Mouse (Mus musculus) heart, embryonic 14.5 days (tissue): ENCODE results near the gene Ssmem1. TPM values are rescaled to one million over a fixed set of nuclear protein-coding genes. Genes with fewer than 3 reads are reported as not detected.

Experiments
- ATAC-seq: fragments of 200-750 bp; cut with Nextera tagmentation; 2 replicates; pipeline ENCODE4 v1.8.0; 2017; ENCODE audit warnings: low read depth, moderate TSS enrichment; ENCODE audit not compliant: insufficient number of reproducible peaks, insufficient read depth, low FRiP score
- H3K27ac ChIP-seq, 2 experiments: fragments of 200-500 bp in 1 of 2; fragments of 300-500 bp in 1 of 2; sonication (generic) in 1 of 2; replicated peaks in 1 of 2; 2 replicates each; pipeline ENCODE4 v1.5.1; 2012 to 2014; ENCODE audit warnings: low read depth in 2 of 2, low read length in 2 of 2, control low read depth in 1 of 2, mild to moderate bottlenecking in 1 of 2, mixed read lengths in 1 of 2; ENCODE audit not compliant: control insufficient read depth in 1 of 2, insufficient read depth in 1 of 2
- H3K27me3 ChIP-seq: fragments of 300-500 bp; sonication (generic); 2 replicates; pipeline ENCODE4 v1.6.1; 2014; ENCODE audit warnings: mild to moderate bottlenecking, low read length, control low read depth; ENCODE audit not compliant: control insufficient read depth, insufficient read depth
- H3K36me3 ChIP-seq: fragments of 300-500 bp; sonication (generic); 2 replicates; pipeline ENCODE4 v1.6.1; 2014; ENCODE audit warnings: mild to moderate bottlenecking, control low read depth, low read length, mixed read lengths; ENCODE audit not compliant: control insufficient read depth, insufficient read depth
- H3K4me1 ChIP-seq, 2 experiments: fragments of 200-500 bp in 1 of 2; fragments of 300-500 bp in 1 of 2; sonication (generic) in 1 of 2; 2 replicates each; pipeline ENCODE4 v1.6.1; 2012 to 2014; ENCODE audit warnings: low read length in 2 of 2, control low read depth in 1 of 2, mixed read lengths in 1 of 2; ENCODE audit not compliant: control insufficient read depth in 2 of 2, insufficient read depth in 2 of 2
- H3K4me2 ChIP-seq: fragments of 300-500 bp; sonication (generic); 2 replicates; pipeline ENCODE4 v1.6.1; 2014; ENCODE audit warnings: mild to moderate bottlenecking, low read length
- H3K4me3 ChIP-seq, 2 experiments: fragments of 200-500 bp in 1 of 2; fragments of 300-500 bp in 1 of 2; sonication (generic) in 1 of 2; 2 replicates each; pipeline ENCODE4 v1.5.1; 2012 to 2014; ENCODE audit warnings: low read length in 2 of 2, mild to moderate bottlenecking in 2 of 2, control low read depth in 1 of 2, low read depth in 1 of 2, moderate library complexity in 1 of 2; ENCODE audit not compliant: control insufficient read depth in 1 of 2, insufficient read depth in 1 of 2
- H3K9ac ChIP-seq: fragments of 300-500 bp; sonication (generic); 2 replicates; pipeline ENCODE4 v1.6.1; 2014; ENCODE audit warnings: mild to moderate bottlenecking, low read length
- H3K9me3 ChIP-seq: fragments of 300-500 bp; sonication (generic); 2 replicates; pipeline ENCODE4 v1.6.1; 2016; ENCODE audit warnings: low read length, control low read depth; ENCODE audit not compliant: control insufficient read depth
- WGBS: fragments of 180-500 bp; shearing (Covaris S2); extraction: QIAGEN DNeasy Blood & Tissue Kit; methylation state at CpG from one replicate; pipeline ENCODE4 v1.1.7; 2014; 5-methylcytosine and 5-hydroxymethylcytosine counted together
- polyA plus RNA-seq: library from polyadenylated mRNA; unstranded; fragments of >200 nt; fragmentation: Nextera tagmentation; extraction: Ambion mirVana; gene quantifications from 2 replicates; pipeline ENCODE4 v1.2.1, GENCODE M21; 2014

Ssmem1 gene
- polyA plus RNA-seq: not detected in 2 replicates

- peak within 1 kb of the TSS; percentile 77 for H3K9ac ChIP-seq
- no peaks in the 10 kb centered on the region for H3K27me3 ChIP-seq
- peak; percentile 98 for ATAC-seq
- peaks cover 25% of the 10 kb centered on the region for H3K36me3 ChIP-seq
- peaks cover 4 to 16% of the 10 kb centered on the region in 2 experiments for H3K4me1 ChIP-seq
- peak within 1 kb of the TSS; percentile 51 to 84 for H3K4me3 ChIP-seq
- under 1% methylated on average over 37 of the region's 37 CpGs for WGBS
- H3K4me2 ChIP-seq: peak within 1 kb of the TSS; percentile 63
- no peaks in the 10 kb centered on the region for H3K9me3 ChIP-seq
- peak within 1 kb of the TSS; percentile 95 to 100 for H3K27ac ChIP-seq
These were observed at the start of gene Ssmem1, which contains the start of gene Tmem209 for GRCm38 (mm10) chr6:30509265-30510239. Gene Ssmem1 (plus strand): TSS chr6:30509849. Gene Tmem209 (minus strand): TSS chr6:30509783.

- H3K4me1 ChIP-seq: peaks cover 36 to 46% of the 10 kb centered on the region in 2 experiments
- H3K36me3 ChIP-seq: no peaks in the 10 kb centered on the region
- H3K27ac ChIP-seq: peak overlapping the region; percentile 66 to 93
- no peaks in the 10 kb centered on the region for H3K9me3 ChIP-seq
- H3K4me2 ChIP-seq: peak overlapping the region; percentile 78
- 34% methylated on average over 18 of the region's 19 CpGs for WGBS
- H3K4me3 ChIP-seq: no peak overlapping the region
- peak; percentile 74 for ATAC-seq
- H3K9ac ChIP-seq: peak overlapping the region; percentile 76; the same call in 1 of the 2 replicates
- H3K27me3 ChIP-seq: no peaks in the 10 kb centered on the region
These were observed 48.8 kb upstream of the Ssmem1 start for GRCm38 (mm10) chr6:30460750-30461446.

- Histone ChIP-seq H3K4me2 (no peak overlapping the region), H3K27ac (no peak overlapping the region), H3K27me3 (no peaks in the 10 kb centered on the region), H3K9me3 (no peaks in the 10 kb centered on the region), H3K4me1 (peaks cover 36 to 46% of the 10 kb centered on the region in 2 experiments), H3K4me3 (no peak overlapping the region), H3K9ac (no peak overlapping the region), H3K36me3 (no peaks in the 10 kb centered on the region)
- no peak for ATAC-seq
- 83% methylated on average over 11 of the region's 13 CpGs for WGBS
These were observed 47.8 kb upstream of the Ssmem1 start for GRCm38 (mm10) chr6:30461755-30462344.

GRCm38 (mm10) chr6:30462822-30463221, 46.8 kb upstream of the Ssmem1 start:
- H3K27ac ChIP-seq: 0 out of 4 replicates have a peak overlapping the region, but pooled peaks of 1 of the 2 experiments have one; percentile 10
- H3K27me3 ChIP-seq: no peaks in the 10 kb centered on the region
- no peak for ATAC-seq
- WGBS: 31% methylated on average over 7 of the region's 7 CpGs
- no peak overlapping the region for H3K4me2 ChIP-seq
- H3K9ac ChIP-seq: 0 out of 2 replicates have a peak overlapping the region, but pooled peaks have one; percentile 14
- no peaks in the 10 kb centered on the region for H3K9me3 ChIP-seq
- no peaks in the 10 kb centered on the region for H3K36me3 ChIP-seq
- H3K4me1 ChIP-seq: peaks cover 34 to 43% of the 10 kb centered on the region in 2 experiments
- no peak overlapping the region for H3K4me3 ChIP-seq

- Histone ChIP-seq H3K4me1 (peaks cover 26 to 28% of the 10 kb centered on the region in 2 experiments), H3K9ac (no peak overlapping the region)
- 86% methylated on average over 11 of the region's 11 CpGs for WGBS
These were observed 44.1 kb upstream of the Ssmem1 start for GRCm38 (mm10) chr6:30465586-30465985.

GRCm38 (mm10) chr6:30468058-30468457, 41.6 kb upstream of the Ssmem1 start:
- ATAC-seq: no peak
- H3K36me3 ChIP-seq: no peaks in the 10 kb centered on the region
- no peak overlapping the region for H3K4me2 ChIP-seq
- H3K9ac ChIP-seq: no peak overlapping the region
- WGBS: 88% methylated on average over 1 of the region's 1 CpGs
- no peaks in the 10 kb centered on the region for H3K9me3 ChIP-seq
- H3K4me1 ChIP-seq: peaks cover 9% of the 10 kb centered on the region in 2 experiments
- H3K4me3 ChIP-seq: no peak overlapping the region
- no peak overlapping the region for H3K27ac ChIP-seq
- no peaks in the 10 kb centered on the region for H3K27me3 ChIP-seq

More at GRCm38 (mm10) chr6:30465586-30465985, 44.1 kb upstream of the Ssmem1 start:
- Histone ChIP-seq H3K4me3 (no peak overlapping the region), H3K9me3 (no peaks in the 10 kb centered on the region), H3K27ac (no peak overlapping the region), H3K27me3 (no peaks in the 10 kb centered on the region), H3K4me2 (no peak overlapping the region), H3K36me3 (no peaks in the 10 kb centered on the region)
- ATAC-seq: no peak

GRCm38 (mm10) chr6:30468684-30469083, 41.0 kb upstream of the Ssmem1 start:
- ATAC-seq: no peak
- H3K4me2 ChIP-seq: peak overlapping the region; percentile 37

More at GRCm38 (mm10) chr6:30468684-30469083, 41.0 kb upstream of the Ssmem1 start:
- H3K27me3 ChIP-seq: no peaks in the 10 kb centered on the region
- no peak overlapping the region for H3K27ac ChIP-seq
- no peaks in the 10 kb centered on the region for H3K9me3 ChIP-seq
- H3K4me3 ChIP-seq: 0 out of 4 replicates have a peak overlapping the region, but pooled peaks of 1 of the 2 experiments have one; percentile 1
- peaks cover 3 to 5% of the 10 kb centered on the region in 2 experiments; a peak in 2 of 4 replicates for H3K4me1 ChIP-seq
- H3K36me3 ChIP-seq: no peaks in the 10 kb centered on the region
- 49% methylated on average over 12 of the region's 12 CpGs for WGBS
- H3K9ac ChIP-seq: peak overlapping the region; percentile 44; the same call in 1 of the 2 replicates
